Mouse (Mus musculus): Measurements from ENCODE around the gene Klk1b11.

DNA sequence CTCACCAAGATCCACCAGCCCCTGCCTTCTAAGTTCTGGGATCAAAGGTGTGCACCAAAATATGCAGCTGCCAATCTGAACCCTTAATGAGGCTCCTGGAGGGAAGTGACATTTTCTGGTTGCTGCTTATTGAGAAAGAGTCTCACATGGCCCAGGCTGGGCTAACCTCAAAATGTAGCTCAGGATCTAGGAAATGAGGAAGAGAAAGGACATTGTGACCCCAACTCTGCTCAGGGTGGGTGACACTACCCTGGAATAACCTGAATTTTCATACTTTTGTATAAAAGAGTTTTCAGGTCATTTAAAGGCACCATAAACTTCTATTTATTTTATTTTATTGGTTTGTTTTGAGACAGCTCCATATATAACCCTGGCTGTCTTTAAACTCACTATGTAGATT is 10.0 kb upstream of the Klk1b11 start:
- TF ChIP-seq POLR2A (IDR thresholded peaks at IDR 0.05; ENCODE audit: control insufficient read depth in 1 of 2, insufficient read depth in 1 of 2, low read depth in 1 of 2, low read length in 2 of 2, poor library complexity in 1 of 2) (no peak), MAFK (IDR thresholded peaks at IDR 0.05; ENCODE audit: borderline replicate concordance, low read depth, low read length) (no peak), UBTF (IDR thresholded peaks at IDR 0.05; ENCODE audit: borderline replicate concordance, insufficient read depth, low read depth, low read length) (no peak), CTCF (IDR thresholded peaks at IDR 0.05 in 2 of 3, conservative IDR thresholded peaks at IDR 0.05 in 1 of 3; ENCODE audit: control insufficient read depth in 1 of 3, insufficient read depth in 1 of 3, low read depth in 2 of 3, low read length in 3 of 3, poor library complexity in 1 of 3, severe bottlenecking in 1 of 3) (no peak)

All from MEL (cell line).